Mouse (Mus musculus) spleen, adult 2 months (tissue): ENCODE data around the gene Hagh. TPM values are rescaled to one million over a fixed set of nuclear protein-coding genes. Genes with fewer than 3 reads are reported as not detected.

Experiments
- DNase-seq, 2 experiments: peaks; one replicate each; pipeline versions ENCODE4 v3.0.0 to v3.0.0-alpha.2; 2012 to 2021; ENCODE audit warnings: low spot score in 2 of 2, low read depth in 1 of 2
- H3K27ac ChIP-seq: fragments of 200-500 bp; 2 replicates; pipeline ENCODE4 v1.5.1; 2012; ENCODE audit warnings: low read length, inconsistent platforms; ENCODE audit not compliant: insufficient read depth
- H3K27me3 ChIP-seq: fragments of 200-500 bp; 2 replicates; pipeline ENCODE4 v1.6.1; 2012; ENCODE audit warnings: mild to moderate bottlenecking, moderate library complexity, low read length, inconsistent platforms; ENCODE audit not compliant: control insufficient read depth, insufficient read depth
- H3K36me3 ChIP-seq: fragments of 200-500 bp; 2 replicates; pipeline ENCODE4 v1.6.1; 2012; ENCODE audit warnings: mild to moderate bottlenecking, low read length, inconsistent platforms; ENCODE audit not compliant: control insufficient read depth, insufficient read depth
- H3K4me1 ChIP-seq: fragments of 200-500 bp; 2 replicates; pipeline ENCODE4 v1.6.1; 2011; ENCODE audit warnings: inconsistent platforms; ENCODE audit not compliant: control insufficient read depth, insufficient read depth, insufficient read length
- H3K4me3 ChIP-seq: fragments of 200-500 bp; 2 replicates; pipeline ENCODE4 v1.5.1; 2011; ENCODE audit warnings: mild to moderate bottlenecking, inconsistent platforms; ENCODE audit not compliant: insufficient read depth, insufficient read length; ENCODE audit errors: extremely low read depth
- CTCF ChIP-seq: fragments of 200-500 bp; IDR thresholded peaks from 2 replicates; pipeline ENCODE4 v1.5.1; 2011; ENCODE audit warnings: mild to moderate bottlenecking, inconsistent platforms; ENCODE audit not compliant: insufficient read depth, insufficient read length, insufficient replicate concordance; ENCODE audit errors: extremely low read depth
- POLR2A ChIP-seq: fragments of 200-500 bp; IDR thresholded peaks from 2 replicates; pipeline ENCODE4 v1.6.1; 2011; ENCODE audit warnings: low read depth, low read length, inconsistent platforms
- WGBS: fragments of 180-500 bp; shearing (Covaris S2); methylation state at CpG from one replicate; pipeline ENCODE4 v1.1.7; 2018; 5-methylcytosine and 5-hydroxymethylcytosine counted together
- polyA plus RNA-seq: library from polyadenylated mRNA; depleted of rRNA; stranded (reverse); fragments of >200 nt; gene quantifications from 2 replicates; pipeline ENCODE4 v1.2.3, GENCODE M21; 2012

Hagh gene
- polyA plus RNA-seq, 1 experiment, result 142 TPM

DNA sequence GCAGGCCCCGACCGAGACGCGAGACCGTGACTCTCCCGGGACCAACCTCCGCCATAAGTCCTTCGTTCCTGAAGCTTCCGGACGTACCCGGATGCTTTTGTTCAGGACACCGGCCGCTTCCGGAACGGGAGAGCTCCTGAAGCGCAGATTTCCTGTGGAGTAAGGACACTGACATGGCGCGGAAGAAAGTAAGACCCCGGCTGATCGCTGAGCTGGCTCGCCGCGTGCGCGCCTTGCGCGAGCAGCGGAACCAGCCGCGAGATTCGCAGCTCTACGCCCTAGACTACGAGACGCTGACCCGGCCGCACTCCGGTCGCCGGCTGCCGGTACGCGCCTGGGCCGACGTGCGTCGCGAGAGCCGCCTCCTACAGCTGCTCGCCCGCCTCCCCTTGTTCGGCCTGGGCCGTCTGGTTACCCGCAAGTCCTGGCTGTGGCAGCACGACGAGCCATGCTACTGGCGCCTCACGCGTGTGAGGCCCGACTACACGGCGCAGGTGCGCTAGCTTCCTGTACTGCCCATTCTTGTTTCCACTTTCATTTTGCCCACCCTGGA, 55.1 kb downstream of the Hagh start, which contains the start of the genes Eme2 and Mrps34:
Gene Eme2, minus strand, starts transcription at position 93 of the 553 bp plus-strand sequence.
Gene Mrps34, plus strand, starts transcription at position 122 of the 553 bp plus-strand sequence.
- peak; percentile 49 to 54 for DNase-seq
- Histone ChIP-seq H3K4me1 (peaks cover 14% of the 10 kb centered on the region), H3K4me3 (peak within 1 kb of the TSS; percentile 86), H3K36me3 (peaks cover 25% of the 10 kb centered on the region), H3K27me3 (no peaks in the 10 kb centered on the region), H3K27ac (peak within 1 kb of the TSS; percentile 91)
- under 1% methylated on average over 62 of the region's 62 CpGs for WGBS
- peak; percentile 27; the same call in 1 of the 2 replicates for TF ChIP-seq POLR2A
- TF ChIP-seq CTCF, result no peak

DNA sequence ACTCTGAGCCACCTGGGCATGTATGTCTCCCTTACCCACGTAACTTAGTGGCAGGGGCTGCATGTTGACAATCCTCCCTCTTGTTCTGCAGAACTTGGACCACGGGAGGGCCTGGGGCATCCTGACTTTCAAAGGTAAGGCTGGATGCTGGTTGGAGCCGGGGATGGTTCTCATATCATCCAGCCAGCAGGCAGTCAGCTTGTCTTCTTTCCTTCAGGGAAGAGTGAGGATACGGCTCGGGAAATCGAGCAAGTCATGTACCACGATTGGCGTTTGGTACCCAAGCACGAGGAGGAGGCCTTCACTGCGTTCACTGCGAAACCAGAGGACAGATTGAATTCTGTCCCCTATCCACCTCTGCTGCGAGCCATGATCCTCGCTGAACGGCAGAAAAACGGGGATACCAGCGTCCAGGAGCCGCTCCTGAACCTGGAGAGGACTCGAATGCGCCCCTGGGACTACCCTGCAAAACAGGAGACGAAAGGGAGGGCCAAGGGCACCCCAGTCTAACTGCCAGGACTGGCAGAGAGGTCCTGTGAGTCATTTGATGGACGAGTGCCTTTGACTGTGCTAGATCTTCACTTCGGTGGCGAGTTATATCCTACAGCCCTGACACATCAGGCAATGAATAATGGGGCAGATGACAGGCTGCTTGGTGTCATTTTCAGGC, 55.8 kb downstream of the Hagh start:
- Histone ChIP-seq H3K4me3 (peak overlapping the region; percentile 86), H3K4me1 (peaks cover 14% of the 10 kb centered on the region), H3K27ac (peak overlapping the region; percentile 91), H3K27me3 (no peaks in the 10 kb centered on the region), H3K36me3 (peaks cover 28% of the 10 kb centered on the region)
- no peak for TF ChIP-seq POLR2A
- TF ChIP-seq CTCF, result no peak
- 3% methylated on average over 23 of the region's 23 CpGs for WGBS
- no peak for DNase-seq

DNA sequence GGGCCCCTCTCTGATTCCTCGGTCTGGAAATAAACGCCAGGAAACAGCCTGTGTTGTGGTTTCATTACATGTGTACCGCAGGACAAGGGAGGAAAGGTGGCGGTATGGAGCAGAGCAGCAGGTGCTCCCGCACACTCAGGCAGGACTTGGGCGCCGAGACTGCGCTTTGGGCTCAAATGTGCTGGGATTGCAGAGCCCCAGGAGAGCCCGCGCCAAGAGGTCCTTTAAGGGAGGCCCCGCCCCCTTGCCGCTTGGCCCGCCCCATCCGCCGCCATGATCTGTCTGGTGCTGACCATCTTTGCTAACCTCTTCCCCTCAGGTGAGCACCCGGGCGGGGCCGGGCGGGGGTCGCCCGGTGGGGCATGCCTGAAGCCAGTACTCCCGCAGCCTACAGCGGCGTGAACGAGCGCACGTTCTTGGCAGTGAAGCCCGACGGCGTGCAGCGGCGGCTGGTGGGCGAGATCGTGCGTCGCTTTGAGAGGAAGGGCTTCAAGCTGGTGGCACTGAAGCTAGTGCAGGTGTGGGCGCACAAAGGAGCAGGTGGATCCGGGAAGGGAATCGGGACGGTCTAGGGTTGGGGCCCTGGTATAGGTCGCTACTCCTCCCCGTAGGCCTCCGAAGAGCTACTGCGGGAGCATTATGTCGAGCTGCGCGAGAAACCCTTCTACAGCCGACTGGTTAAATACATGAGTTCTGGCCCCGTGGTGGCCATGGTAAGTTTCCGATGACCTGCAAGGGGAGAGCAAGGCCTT, 56.5 kb downstream of the Hagh start, which contains the start of gene Nme3:
Gene Nme3, plus strand, starts transcription at position 260 of the 752 bp plus-strand sequence.
- no peak for TF ChIP-seq CTCF
- TF ChIP-seq POLR2A, result 0 out of 2 replicates have a peak, but pooled peaks have one; percentile 6
- DNase-seq, result peak in 1 of 2 experiments; percentile 68
- Histone ChIP-seq H3K36me3 (peaks cover 29% of the 10 kb centered on the region), H3K4me3 (peak within 1 kb of the TSS; percentile 86), H3K27me3 (no peaks in the 10 kb centered on the region), H3K27ac (peak within 1 kb of the TSS; percentile 91), H3K4me1 (peaks cover 14% of the 10 kb centered on the region)
- 2% methylated on average over 50 of the region's 50 CpGs for WGBS

DNA sequence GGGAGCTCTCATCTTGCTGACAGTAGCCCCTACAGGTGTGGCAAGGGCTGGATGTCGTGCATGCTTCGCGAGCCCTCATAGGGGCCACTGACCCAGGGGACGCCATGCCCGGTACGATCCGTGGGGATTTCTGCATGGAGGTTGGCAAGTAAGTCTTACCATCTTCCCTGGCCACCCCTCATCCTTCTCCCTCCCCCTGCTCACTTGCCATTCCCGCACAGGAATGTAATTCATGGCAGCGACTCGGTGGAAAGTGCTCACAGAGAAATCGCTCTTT, 57.0 kb downstream of the Hagh start:
- 65% methylated on average over 11 of the region's 11 CpGs for WGBS
- Histone ChIP-seq H3K27me3 (no peaks in the 10 kb centered on the region), H3K27ac (peak overlapping the region; percentile 59; the same call in 1 of the 2 replicates), H3K36me3 (peaks cover 34% of the 10 kb centered on the region), H3K4me3 (peak overlapping the region; percentile 86), H3K4me1 (peaks cover 14% of the 10 kb centered on the region)
- no peak for DNase-seq
- no peak for TF ChIP-seq CTCF
- TF ChIP-seq POLR2A, result no peak

DNA sequence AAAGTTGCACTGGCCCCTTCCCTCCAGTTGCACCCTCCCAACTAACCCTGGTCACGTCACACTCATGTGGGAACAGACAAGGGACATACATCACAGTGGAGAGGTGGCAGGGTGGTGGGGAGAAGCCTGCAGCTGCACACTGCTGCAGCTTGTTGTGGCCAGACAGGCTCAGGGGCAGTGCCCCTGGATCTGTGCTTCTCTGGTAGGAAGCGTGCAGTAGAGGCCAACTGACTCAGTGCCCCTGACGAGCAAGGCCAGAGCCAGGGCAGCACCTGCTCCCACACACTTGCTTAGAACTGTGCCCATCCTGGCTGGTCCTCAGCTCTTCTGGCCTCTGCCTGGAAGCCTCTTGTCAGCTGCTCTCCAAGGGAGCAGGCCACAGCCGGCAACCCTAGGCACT, 57.7 kb downstream of the Hagh start:
- WGBS, result 88% methylated on average over 4 of the region's 4 CpGs
- DNase-seq, result no peak
- Histone ChIP-seq H3K4me1 (peaks cover 14% of the 10 kb centered on the region), H3K27me3 (no peaks in the 10 kb centered on the region), H3K36me3 (peaks cover 30% of the 10 kb centered on the region), H3K4me3 (no peak overlapping the region), H3K27ac (no peak overlapping the region)
- TF ChIP-seq CTCF (no peak), POLR2A (no peak)

DNA sequence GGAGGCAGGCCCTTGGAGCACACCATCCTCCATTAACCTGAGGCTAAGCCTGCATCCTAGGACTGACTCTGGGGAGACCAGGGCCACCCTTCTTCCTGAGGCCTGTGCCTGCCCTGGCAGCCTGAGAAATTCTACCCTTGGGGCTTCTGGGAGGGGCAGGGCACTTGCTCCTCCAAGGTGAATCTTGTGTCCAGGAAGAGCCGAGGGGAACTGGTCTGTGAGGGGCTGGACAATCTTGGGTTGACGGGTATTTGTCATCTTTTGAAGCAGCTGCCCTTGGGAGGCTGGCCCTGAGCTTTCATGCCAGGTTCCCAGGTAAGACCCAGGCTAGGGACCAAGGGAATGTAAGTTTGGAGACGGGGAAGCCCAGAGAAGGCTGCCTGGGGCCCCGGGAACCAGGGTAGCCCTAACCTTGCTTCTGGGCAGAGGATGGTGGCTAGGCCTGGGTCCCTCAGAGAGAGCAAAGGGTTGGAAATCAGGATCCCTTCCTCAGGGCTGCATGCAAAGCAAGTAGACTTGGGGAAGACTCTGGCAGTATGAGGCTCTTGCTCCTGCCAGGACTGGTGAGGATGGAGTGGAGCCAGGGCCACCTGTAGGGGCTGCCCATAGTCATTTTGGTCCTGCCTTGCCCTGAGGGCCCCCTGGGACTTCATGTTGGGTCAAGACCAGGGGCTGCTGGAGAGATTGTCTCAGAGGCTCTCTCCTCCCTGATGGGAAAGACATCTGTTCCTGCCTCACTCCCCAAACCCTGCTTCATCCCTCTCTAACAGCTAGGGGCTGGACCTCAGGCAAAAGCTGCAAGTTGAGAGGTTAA, 58.3 kb downstream of the Hagh start:
- TF ChIP-seq POLR2A, result no peak
- no peak for TF ChIP-seq CTCF
- Histone ChIP-seq H3K36me3 (peaks cover 32% of the 10 kb centered on the region), H3K4me3 (no peak overlapping the region), H3K27me3 (no peaks in the 10 kb centered on the region), H3K27ac (no peak overlapping the region), H3K4me1 (peaks cover 14% of the 10 kb centered on the region)
- no peak for DNase-seq
- 90% methylated on average over 4 of the region's 4 CpGs for WGBS

DNA sequence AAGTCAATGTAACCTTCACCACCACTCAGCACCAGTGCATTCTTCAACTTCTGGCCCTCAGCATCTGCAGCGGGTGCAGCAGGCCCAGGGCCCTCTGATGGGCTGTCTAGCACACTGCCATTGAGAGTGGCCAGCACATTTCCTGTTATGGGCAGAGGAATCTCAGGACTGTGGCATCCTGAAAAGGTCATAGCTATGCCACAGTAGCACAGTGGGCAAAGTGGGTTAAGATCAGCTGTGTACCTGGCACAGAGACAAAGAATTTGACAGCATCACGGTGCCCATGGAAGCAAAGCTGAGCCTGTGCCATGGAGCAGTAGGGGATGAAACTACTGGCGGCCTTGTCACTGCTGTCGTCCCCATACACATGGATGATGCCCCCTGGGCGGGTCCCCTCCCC, 59.2 kb downstream of the Hagh start:
- no peak for DNase-seq
- 93% methylated on average over 5 of the region's 5 CpGs for WGBS
- H3K4me3 ChIP-seq, result no peak overlapping the region
- TF ChIP-seq CTCF, result no peak
- TF ChIP-seq POLR2A, result no peak
- peaks cover 36% of the 10 kb centered on the region for H3K36me3 ChIP-seq
- H3K27me3 ChIP-seq, result no peaks in the 10 kb centered on the region
- peaks cover 13% of the 10 kb centered on the region for H3K4me1 ChIP-seq
- H3K27ac ChIP-seq, result no peak overlapping the region
